Mouse (Mus musculus): ENCODE measurements at regions not wholly inside any gene's neighbourhood (a gene's known extent, or its start where the extent isn't known, plus 50 kb on each side); places are given as distances from the start of the nearest gene placed in this dataset.

- TF ChIP-seq CTCF (conservative IDR thresholded peaks at IDR 0.05; ENCODE audit: insufficient read depth, insufficient read length, low read depth, low read length) (peak; percentile 55), POLR2A (IDR thresholded peaks at IDR 0.05; ENCODE audit: low read depth, low read length) (no peak)
These were observed 191.8 kb upstream of the Tenm3 start for GRCm38 (mm10) chr8:49035519-49035918.

All from kidney, adult 2 months (tissue).